18 mouse cellular contexts compared by ENCODE assay signal in genomic region chr15:93104936-93105335, GRCm38 (mm10).
"Had no signal": no experiment of that assay in that cellular context is flagged by ENCODE, and none has a peak within 500 bp of the region (broad histone marks: within the 10 kb centered on the region; RNA-seq: fewer than 3 reads in every experiment).

No protein-coding gene starts in this region.

- H3K4me1 ChIP-seq: liver, embryonic 13.5 days; neural tube, embryonic 13.5 days; stomach, embryonic 15.5 days had no signal

- H3K27ac ChIP-seq: kidney, postnatal 0 days; layer of hippocampus, adult 2 months; limb, embryonic 12.5 days; liver, embryonic 13.5 days; neural tube, embryonic 13.5 days; stomach, embryonic 15.5 days had no signal

- H3K36me3 ChIP-seq: limb, embryonic 12.5 days; liver, embryonic 13.5 days; neural tube, embryonic 13.5 days; stomach, embryonic 15.5 days had no signal

- H3K9me3 ChIP-seq: limb, embryonic 12.5 days; liver, embryonic 13.5 days; neural tube, embryonic 13.5 days; stomach, embryonic 15.5 days had no signal

- ATAC-seq: intestine, postnatal 0 days had no signal

- H3K27me3 ChIP-seq: limb, embryonic 12.5 days; liver, embryonic 13.5 days; neural tube, embryonic 13.5 days; stomach, embryonic 15.5 days had no signal

- H3K9ac ChIP-seq: limb, embryonic 12.5 days; liver, embryonic 13.5 days; neural tube, embryonic 13.5 days; stomach, embryonic 15.5 days had no signal

- H3K4me3 ChIP-seq: layer of hippocampus, adult 2 months; limb, embryonic 12.5 days; liver, embryonic 13.5 days; myocyte; neural tube, embryonic 13.5 days; stomach, embryonic 15.5 days had no signal

- H3K4me2 ChIP-seq: limb, embryonic 12.5 days; liver, embryonic 13.5 days; midbrain, embryonic 11.5 days; neural tube, embryonic 13.5 days; stomach, embryonic 15.5 days had no signal

- DNase-seq: kidney, adult 2 months; kidney, postnatal 25 days; layer of hippocampus, adult 9-11 months; liver, embryonic 13.5 days; lung, adult 2 months; lung, postnatal 14 days; lung, postnatal 4 days; retina, postnatal 1 day; right cerebral cortex, postnatal 4 days; thymus, postnatal 25 days had no signal
